Mouse (Mus musculus) cerebellum, adult 11-12 months (tissue): ENCODE data around the gene Gtf2ird1.

ENCODE experiments used
- DNase-seq: peaks from one replicate; pipeline ENCODE4 v3.0.0; 2022

Gtf2ird1 gene

DNA sequence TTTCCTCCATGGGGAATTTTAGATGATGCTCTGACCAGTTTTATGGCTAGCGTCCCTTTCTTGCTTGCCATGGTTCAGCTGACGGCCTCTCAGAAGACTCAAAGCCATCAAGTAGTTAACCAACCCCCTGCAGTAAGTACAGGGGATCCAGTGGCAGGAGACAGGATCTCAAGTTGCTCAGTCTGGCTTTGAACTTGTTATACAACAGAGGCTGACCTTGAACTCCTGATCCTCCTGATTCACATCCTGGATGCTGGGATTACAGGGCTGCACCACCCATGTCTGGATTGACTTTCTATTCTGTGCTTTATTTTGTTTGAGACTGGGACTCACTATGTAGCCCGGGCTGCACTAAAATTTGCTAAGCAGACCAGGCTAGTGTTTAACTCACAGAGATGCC lies 14.4 kb downstream of the Gtf2ird1 start:
- no peak for DNase-seq

DNA sequence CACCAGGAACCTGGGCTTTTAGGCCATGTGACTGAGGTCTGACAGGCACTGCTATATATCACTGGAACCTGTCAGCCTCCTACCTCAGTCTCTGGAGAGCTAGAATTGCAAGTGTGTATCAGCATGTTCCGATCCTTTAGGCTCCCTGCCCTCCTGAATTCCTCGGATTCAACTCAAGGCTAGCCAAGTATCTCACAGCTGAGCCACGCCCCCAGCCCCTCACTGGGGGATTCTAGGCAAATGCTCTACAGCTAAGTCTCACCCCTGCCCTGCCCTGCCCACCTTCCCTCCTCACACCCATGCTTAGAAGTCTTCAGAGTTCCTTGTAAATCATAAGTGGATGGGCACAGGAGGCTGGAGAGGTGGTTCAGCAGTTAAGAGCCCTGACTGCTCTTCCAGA lies 15.4 kb downstream of the Gtf2ird1 start:
- no peak for DNase-seq

DNA sequence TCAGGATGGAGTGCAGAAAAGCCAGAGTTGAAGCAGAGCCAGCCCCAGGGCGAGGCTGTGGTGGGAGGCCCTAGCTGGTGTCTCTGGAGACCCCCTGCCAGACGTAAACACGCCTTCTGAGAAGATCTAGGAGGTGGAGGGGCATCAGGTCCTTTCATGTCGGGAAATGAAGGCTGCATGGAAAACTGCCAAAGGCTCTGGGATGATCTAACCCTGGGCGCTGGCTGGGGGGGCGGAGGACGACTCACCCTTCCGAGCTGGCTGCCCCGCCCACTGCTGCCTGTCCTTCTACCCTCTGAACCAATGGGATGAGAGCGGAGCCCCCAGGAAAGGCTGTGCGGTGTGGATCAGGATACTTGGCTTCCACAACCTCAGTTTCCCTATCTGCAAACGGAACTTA lies 16.4 kb downstream of the Gtf2ird1 start:
- DNase-seq: no peak

DNA sequence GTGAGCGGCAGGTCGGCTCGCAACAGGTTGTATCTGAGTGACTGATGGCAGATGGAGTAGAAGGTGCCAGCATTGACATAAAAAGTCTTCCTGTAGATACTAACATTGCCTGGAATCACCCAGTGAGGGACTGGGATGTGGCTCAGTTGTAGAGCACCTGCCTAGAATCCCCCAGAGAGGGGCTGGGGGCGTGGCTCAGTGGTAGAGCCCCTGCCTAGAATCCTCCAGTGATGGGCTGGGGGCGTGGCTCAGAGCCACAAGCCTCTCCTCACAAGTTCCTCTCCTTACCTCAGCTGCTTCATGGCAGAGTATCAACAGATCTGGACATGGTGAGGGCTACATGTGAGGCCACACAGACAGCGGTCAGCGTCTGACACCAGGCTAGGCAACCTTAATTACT lies 17.0 kb downstream of the Gtf2ird1 start:
- DNase-seq: no peak

DNA sequence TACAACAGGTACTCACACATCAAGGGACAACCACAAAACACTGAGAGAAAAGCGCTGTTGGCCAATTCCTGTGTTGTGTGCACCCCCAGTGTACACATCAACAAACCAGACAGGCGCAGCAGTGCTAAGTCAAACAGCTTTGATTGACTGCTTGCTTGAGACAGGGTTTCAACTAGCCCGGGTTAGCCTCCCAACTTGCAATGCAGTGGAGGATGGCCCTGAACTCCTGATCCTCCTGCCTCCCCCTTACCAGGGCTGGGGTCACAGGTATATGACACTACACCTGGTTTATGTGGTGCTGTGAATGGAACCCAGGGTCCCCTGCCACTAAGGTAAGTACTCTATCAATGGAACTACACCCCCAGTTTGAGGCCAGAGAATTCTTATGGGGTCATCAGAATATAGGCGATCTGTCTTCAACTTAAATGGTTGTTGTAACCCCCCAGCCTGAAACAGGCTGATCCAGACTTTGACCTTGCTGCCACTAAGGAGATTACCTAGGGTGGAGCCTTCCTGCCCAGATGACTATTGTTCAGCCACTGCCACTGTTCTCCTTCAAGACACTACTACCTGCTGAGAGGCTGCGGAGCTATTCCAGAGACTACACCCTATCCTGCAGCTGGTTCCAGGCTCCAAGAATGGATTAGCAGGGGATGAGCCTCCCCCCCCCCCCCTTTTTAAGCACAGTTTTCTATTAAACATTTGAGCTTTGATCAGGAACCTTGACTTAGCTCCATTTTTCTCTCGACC lies 17.7 kb downstream of the Gtf2ird1 start:
- DNase-seq: no peak

DNA sequence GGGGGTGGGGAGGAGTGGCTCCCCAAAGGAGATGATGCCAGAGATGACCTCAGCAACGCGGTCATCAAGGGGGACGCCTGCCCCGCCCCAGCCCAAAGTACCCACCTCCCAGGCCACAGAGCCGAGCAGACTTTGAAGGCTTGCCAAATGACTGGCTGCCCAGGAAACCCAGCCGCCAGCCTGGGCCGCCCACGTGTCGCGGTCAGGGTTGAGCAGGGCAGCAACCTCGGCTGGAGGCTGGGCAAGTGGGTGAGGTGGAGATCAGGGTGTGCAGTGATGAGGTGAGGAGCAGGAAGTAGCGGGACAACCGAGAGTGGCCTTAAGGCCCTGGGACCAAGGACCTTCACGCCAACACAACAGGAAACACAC lies 19.1 kb downstream of the Gtf2ird1 start:
- peak; percentile 41 for DNase-seq

DNA sequence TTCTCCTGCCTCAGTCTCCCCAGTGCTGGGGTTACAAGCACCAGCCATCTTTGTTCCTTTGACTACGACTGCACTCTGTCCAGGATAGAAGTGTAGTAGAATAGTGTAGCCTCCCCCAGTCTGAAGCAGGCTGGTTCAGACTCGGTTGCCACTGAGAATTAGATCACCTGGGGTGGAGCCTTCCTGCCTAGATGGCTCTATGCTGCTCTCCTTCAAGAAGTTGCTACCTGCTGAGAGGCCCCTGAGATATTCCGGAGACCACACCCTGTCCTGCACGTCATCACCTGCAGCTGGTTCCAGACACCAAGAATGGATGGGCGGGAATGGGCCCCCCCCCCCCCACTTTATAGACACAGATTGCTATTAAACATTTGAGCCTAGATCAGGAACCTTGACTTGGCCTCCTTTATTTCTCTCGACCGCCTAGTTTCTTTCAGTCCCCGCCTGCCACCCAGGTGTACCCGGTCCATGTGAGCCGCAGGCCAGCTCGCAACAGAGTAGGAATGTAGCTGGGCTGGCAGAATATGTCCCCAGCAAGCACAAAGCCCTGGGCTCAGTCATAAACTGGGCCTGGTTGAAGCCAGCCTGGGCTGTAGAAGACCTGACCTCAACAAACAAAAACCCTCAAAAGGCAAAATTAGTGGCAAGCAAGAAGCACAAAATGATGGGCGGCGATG lies 19.6 kb downstream of the Gtf2ird1 start:
- no peak for DNase-seq

DNA sequence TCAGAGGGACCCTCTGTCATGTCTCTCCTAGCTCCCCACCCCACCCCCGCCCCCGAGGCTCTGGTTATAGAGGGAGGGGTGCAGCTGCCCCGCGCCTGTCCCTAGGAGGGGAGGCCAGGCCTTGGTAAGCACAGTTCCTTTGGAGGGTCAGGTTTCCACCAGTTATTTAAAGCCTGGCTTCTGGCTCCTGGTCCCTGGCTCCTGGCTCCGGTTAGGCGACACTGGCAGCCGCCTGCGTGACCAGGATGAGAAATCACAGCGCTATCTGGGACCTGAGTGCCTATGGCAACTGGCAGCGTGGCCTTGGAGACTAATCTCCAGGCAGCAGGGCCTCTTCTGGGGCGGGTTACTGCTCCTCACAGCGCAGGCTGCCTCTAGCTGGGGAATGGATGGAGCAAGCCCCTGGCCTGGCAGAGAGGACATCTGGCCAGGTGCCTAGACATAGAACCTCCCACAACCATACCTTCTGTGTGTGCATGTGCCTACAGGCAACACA lies 20.6 kb downstream of the Gtf2ird1 start:
- DNase-seq: peak; percentile 58

DNA sequence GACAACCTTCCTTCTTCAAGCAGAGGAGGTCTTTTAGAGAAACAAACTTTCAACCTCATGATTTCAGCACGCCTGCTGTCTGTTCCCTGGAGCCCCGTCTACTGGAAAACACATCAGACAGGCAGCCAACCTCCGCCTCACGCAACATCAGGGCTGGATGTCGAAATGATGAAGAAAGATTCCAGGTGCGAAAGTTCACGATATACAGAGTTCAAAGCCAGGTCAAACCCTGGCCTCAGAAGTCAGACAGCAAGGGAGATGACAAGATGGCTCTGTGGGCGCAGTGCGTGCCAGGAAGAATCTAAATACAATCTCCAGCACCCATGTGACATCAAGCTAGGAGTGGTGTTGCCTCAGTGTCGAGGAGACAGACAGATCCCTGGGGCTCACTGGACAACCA lies 23.4 kb downstream of the Gtf2ird1 start:
- DNase-seq: no peak

DNA sequence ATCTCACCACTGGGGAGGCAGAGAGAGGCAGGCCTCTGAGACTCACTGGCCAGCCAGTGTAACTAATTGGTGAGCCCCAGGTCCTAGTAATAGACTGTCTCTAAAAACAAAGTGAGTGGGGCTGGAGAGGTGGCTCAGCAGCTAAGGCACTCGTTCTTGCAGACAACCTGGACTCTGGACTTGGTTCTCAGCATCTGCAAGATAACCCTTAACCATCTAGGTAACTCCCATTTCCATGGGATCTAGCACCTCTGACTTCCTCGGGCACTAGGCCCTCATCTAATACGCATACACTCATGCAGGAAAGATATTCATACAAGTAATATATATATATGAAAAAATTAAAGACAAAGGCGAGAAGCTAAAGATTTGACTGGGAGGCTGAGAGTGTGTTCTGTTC lies 26.4 kb downstream of the Gtf2ird1 start:
- DNase-seq: no peak

DNA sequence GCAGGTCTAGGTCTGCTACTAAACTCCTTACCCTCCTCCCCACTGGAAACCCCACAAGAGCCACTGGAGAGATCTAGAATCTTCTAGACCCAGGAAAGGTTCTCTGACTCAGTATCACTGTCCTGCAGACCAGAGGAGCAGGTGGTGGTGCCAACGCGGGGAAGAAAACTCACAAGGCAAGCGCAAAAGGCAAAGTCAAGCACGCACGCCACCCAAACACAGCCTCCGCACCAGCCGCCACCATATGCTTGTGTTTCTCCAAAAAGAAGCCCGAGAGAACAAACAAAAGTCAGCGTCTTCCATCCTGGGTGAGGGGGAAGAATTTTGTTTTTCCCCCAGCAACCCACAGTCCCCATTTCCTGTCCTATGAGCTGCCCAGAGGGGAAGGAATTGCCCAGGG lies 28.9 kb downstream of the Gtf2ird1 start:
- no peak for DNase-seq

DNA sequence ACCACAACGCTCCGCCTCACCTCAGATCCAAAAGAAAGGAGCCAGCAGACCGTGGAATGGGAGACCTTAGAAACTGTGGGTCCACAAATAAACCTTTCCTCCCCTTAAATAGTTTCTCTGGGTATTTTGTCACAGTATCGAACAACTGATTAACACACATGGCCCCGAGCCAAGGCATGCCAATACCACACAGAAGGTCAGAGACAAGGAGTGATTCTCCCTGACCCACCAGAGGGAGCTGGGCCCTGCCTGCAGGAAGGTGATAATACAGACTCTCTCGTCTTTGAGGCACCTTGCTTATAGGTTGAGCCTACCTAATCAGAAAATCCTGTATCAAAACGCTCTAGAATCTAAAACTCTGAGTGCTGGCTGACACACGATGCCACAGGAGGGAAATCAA lies 30.9 kb downstream of the Gtf2ird1 start:
- no peak for DNase-seq

DNA sequence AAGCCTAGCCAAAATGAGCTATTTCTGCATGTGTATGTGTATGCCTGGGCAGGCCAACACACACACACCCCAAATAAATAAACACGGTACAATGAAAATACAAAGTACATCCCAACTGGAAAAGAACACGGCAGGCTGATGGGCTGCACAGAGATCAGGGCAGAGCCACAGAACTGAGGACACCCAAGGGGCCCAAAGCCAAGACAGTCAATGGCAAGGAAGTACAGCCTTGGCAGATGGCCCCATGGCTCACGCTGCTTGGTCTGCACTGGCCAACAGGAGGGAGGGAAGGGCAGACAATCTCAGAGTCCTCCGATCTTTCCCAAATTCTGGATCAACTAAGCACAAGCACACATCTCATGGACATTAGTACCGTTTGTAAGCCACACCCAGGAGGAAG lies 32.6 kb downstream of the Gtf2ird1 start:
- DNase-seq: peak; percentile 89

DNA sequence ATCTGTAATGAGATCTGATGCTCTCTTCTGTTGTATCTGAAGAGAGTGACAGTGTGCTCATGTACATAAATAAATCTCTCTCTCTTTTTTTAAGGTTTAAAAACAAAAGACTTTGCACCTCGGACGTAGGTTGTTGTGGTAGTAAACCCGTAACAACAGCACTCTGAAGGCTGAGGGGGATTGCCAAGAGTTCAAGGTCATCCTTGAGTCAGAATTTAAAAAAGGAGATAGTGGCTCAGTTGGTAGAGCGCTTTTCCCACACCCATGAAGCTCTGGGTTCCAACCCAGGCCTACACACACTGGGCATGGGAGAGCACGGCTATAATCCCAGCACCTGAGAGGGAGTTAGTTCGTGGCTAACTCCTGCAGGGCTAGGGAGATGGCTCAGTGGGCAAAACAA lies 33.1 kb downstream of the Gtf2ird1 start:
- no peak for DNase-seq

DNA sequence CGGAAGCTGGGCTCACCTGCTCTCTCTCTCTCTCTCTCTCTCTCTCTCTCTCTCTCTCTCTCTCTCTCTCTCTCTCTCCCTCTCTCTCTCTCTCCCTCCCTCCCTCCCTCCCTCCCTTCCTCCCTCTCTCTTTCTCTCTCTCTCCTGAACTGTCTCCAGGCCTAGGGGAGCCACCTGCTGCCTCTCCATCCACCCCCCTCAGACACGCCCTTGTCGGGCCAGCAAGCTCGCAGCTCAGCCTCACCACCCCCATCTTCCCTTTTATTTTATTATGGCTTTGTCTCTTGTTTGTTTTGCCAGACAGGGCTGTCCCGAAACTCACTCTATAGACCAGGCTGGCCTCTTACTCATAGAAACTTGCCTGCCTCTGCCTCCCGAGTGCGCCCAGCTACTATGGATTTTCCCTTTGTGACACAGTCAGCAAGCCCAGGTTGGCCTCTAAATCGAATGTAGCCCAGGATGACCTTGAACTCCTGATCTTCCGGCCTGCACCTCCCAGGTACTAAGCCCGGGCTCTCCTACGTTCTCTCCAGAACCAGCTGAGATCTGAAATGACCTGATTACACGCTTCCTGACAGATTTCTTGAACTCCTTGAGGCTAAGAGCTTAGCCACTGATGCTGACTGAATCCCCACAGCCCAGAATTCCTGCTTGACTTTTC lies 34.1 kb downstream of the Gtf2ird1 start:
- DNase-seq: no peak

DNA sequence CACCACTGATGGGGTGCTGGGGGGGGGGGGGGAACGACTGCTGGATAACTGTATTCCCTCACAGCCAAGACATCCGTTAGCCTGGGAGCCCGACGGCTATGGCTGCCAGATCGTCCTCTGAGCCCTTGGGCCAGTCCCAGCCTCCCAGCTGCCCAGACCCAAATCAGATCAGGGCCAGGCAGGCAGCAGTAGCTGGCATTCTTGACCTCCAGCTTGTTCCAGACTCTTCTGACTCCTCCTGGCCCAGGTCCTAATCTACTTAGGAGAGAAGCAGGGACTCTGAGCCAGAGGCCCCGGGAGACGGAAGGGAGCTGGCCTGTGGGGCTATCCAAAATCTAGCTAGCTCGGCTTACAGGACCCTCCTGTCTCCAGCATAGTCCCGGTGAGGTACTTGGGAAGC lies 35.5 kb downstream of the Gtf2ird1 start:
- DNase-seq: peak; percentile 75

DNA sequence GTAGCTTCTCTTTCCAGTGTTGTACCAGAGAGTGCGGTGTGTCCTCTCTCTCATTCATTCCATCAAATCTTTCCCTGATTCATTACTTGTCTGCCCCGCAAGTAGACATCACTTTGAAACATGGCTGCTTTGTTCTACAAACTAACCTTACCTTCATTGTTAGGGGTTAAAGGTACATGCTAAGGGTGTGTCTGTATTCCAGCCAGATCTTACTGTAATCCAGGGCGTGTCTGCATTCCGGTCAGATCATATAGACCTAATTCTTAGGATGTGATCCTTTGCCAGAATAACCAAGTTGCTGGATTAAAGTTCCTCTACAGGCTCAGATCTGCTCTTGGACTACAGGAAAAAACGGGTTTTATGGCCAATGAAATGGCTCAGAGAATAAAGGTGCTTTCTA lies 36.8 kb downstream of the Gtf2ird1 start:
- no peak for DNase-seq

DNA sequence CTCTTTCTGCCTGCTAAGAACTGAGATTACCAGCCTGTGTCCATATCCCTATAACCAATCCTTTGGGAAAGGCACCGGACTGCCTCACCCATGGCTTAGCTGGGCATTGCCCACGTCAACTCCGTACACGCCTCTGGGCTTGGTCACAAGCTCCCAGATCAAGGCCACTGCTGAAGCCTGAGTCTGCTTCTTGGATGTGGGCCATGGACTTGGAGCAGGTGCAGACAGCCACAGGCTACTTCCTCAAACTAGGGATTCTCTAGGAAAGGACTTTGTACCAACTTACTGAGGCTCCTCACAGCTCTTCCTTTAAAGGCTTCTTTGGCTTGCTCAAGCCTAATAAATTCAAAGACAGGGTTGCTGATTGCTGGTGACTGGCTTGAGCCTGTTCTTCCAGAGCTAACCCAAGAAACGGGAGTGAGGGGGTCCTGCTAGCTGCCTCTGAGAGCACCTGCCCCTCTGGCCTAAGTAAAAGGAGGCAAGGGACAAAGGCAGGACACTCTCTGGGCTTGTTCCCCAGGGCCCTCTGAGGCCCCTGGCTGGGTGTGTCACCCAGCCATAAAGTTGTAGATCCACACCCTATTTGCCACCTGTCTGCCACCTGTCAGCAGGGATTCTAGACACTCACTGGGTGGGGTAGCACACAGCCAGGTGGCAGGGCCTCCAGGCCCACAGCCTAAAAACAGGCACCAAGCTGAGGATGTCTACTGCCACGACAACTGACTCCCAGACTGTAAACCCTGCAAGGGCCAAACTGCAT lies 38.0 kb downstream of the Gtf2ird1 start:
- DNase-seq: no peak

DNA sequence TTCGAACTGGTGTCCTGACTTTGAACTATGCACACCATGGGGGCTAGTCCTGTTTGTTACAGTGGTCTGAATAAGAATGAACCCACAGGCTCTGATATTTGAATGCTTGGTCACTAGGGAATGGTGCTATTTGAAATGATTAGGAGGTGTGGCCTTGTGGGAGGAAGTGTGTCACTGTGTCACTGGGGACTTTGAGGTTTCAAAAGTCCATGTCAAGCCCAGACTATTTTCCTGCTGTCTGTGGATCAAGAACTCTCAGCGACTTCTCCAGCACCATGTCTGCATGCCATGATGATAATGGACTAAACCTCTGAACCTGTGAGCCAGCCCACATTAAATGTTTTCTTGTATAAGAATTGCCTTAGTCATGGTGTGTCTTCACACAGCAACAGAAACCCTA lies 44.2 kb downstream of the Gtf2ird1 start:
- no peak for DNase-seq

DNA sequence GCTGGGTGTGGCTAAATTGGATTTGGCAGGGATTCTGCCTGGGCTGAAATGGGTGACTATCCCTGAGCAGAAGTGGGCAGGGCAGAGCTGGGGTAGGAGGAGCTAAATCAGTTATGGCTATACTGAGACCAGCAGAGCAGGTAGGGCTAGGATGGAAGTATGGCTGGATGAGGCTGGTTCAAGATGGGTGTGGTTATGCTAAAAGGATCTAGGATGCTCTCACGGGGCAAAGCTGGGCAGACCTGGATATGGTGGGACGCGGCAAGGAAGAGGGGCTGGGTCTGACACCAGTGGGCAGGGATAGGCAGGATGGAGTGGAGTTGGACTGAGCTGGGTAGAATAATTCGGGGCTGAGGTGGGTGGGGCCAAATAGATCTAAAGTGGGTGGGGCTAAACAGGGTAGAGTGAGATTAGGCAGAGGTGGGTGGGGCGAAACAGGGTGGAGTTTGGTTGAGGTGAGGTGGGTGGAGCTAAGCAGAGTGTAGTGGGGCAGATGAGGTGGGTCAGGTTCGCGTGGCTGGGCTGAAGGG lies 46.1 kb downstream of the Gtf2ird1 start:
- no peak for DNase-seq

DNA sequence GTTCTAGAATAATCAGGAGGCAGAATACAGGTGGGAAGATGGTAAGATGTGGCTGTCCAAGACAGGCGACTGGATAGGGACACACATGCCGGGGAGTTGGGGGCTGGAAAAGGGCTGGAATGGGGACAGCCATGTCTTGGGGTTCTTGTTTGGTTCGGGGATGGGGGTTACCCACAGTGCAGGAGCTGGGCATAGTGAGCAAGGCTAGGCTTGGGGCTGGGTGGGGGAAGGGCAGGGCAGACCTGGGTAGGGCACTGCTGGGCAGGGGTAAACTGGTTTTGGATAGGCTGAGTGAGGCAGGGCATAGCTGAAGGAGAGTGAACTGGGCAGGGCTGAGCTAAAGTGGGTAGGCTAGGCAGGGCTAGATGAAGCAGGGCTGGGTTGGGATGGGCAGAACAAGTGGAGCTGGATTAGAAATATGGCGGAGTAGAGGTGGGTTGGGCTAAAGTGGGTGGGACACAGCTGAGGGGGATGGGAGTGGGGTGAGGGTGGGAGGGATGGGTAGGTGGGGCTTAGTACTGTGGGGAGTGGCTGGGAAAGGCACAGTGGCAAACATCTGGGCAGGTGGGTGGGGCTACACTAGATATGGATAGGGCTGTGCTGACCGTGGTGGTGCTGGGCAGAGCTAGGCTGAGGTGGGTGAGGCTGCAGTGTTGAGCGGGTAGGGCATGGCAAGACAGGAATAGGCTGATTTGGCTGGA lies 46.8 kb downstream of the Gtf2ird1 start:
- DNase-seq: no peak

DNA sequence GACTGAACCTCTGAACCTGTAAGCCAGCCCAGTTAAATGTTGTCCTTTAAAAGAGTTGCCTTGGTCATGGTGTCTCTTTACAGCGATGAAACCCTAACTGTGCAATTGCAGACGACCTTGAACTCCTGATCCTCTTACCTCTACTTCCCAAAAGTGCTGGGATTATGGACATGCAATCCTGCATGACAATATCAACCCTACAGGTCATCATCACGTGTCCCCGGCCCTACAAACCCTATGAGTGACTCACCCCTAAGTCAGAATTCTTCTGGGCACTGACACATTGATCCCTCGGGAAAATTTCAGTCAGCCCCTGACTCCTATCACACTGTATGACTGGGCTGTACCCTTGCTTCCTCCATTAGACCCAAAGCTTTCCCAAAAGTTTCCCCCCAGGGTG lies 48.4 kb downstream of the Gtf2ird1 start:
- DNase-seq: no peak

DNA sequence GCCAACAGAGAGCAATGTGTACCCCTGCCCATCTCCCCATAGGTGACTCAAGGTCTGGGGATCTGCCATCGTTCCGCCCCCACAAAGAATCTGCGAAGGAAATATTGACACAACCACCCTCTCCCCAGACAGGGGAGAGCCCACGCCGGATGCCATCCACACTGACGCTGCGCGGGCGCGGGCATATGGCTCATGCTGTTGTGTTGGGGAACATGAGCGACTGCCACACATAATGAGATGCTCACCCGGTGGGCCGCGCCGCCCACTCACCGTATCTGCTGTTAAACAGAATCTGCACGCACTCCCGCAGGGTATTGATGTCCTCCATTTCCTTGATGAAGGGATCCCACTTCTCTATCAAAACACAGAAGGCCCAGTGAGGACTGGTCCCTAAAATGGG lies 54.7 kb downstream of the Gtf2ird1 start:
- DNase-seq: no peak
